Mouse (Mus musculus): ENCODE data around the gene Fzd7. TPM values are rescaled to one million over a fixed set of nuclear protein-coding genes. Genes with fewer than 3 reads are reported as not detected.

The Fzd7 gene
- polyA plus RNA-seq, 1 experiment from 2014 or later = 12.9 TPM

DNA sequence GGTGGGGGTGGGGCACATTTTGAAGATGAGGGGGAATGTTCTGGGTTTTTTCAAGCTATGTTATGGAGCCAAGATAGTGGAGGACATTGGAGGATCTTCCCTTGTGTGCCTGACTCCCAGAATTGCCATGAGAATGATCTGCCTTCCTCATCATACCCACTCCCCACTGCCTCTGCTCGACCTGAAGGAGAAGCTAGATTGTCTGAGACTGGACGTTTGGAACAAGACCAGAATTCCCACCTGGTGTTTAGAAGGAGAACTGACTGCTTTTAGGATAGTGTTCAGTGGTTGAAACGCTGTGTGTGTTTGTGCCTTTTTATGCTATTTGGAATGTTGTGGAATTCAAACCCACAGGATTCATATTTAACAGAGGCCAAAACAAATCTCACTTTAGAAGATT lies 42.5 kb downstream of the Fzd7 start:
- H3K4me1 ChIP-seq (replicated peaks; ENCODE audit: control insufficient read depth, insufficient read depth, low read length) = peaks cover 7% of the 10 kb centered on the region
- WGBS = 38% methylated on average over 3 of the region's 3 CpGs
- no peak overlapping the region for H3K27ac ChIP-seq (ENCODE audit: low read length)
- no peaks in the 10 kb centered on the region for H3K9me3 ChIP-seq (ENCODE audit: control insufficient read depth, low read length)
- no peaks in the 10 kb centered on the region for H3K27me3 ChIP-seq (ENCODE audit: control insufficient read depth, insufficient read depth, low read depth, low read length)
- ATAC-seq (ENCODE audit: low read depth) = no peak
- no peak overlapping the region for H3K9ac ChIP-seq (ENCODE audit: low read length)
- H3K36me3 ChIP-seq (ENCODE audit: control insufficient read depth, insufficient read depth, low read length) = no peaks in the 10 kb centered on the region
- no peak overlapping the region for H3K4me2 ChIP-seq (ENCODE audit: low read depth, low read length)
- H3K4me3 ChIP-seq (ENCODE audit: low read length) = no peak overlapping the region

DNA sequence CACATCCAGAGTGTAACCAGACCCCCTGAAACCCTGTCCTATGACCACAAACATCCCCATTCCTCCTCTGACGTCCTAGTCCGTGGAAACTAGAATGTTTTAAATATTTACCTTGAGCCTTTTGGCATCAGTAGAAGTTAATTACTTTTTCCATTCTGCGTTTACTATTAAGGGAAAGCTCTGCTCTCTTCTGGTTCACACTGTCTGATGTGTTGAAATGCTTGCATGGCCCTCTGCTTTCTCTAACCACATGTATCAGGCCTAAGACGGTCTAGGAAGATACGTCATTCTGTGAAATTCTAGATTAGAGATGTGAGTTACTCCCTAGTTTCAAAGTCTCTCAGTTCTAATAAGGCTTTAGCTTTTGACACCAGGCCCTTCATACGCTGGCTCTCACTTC lies 45.0 kb downstream of the Fzd7 start:
- no peak overlapping the region for H3K9ac ChIP-seq (ENCODE audit: low read length)
- peaks cover 5% of the 10 kb centered on the region for H3K4me1 ChIP-seq (replicated peaks; ENCODE audit: control insufficient read depth, insufficient read depth, low read length)
- H3K27ac ChIP-seq (ENCODE audit: low read length) = no peak overlapping the region
- H3K27me3 ChIP-seq (ENCODE audit: control insufficient read depth, insufficient read depth, low read depth, low read length) = no peaks in the 10 kb centered on the region
- no peak for ATAC-seq (ENCODE audit: low read depth)
- H3K4me3 ChIP-seq (ENCODE audit: low read length) = no peak overlapping the region
- no peak overlapping the region for H3K4me2 ChIP-seq (ENCODE audit: low read depth, low read length)
- no peaks in the 10 kb centered on the region for H3K36me3 ChIP-seq (ENCODE audit: control insufficient read depth, insufficient read depth, low read length)
- H3K9me3 ChIP-seq (ENCODE audit: control insufficient read depth, low read length) = no peaks in the 10 kb centered on the region
- 64% methylated on average over 6 of the region's 6 CpGs for WGBS

DNA sequence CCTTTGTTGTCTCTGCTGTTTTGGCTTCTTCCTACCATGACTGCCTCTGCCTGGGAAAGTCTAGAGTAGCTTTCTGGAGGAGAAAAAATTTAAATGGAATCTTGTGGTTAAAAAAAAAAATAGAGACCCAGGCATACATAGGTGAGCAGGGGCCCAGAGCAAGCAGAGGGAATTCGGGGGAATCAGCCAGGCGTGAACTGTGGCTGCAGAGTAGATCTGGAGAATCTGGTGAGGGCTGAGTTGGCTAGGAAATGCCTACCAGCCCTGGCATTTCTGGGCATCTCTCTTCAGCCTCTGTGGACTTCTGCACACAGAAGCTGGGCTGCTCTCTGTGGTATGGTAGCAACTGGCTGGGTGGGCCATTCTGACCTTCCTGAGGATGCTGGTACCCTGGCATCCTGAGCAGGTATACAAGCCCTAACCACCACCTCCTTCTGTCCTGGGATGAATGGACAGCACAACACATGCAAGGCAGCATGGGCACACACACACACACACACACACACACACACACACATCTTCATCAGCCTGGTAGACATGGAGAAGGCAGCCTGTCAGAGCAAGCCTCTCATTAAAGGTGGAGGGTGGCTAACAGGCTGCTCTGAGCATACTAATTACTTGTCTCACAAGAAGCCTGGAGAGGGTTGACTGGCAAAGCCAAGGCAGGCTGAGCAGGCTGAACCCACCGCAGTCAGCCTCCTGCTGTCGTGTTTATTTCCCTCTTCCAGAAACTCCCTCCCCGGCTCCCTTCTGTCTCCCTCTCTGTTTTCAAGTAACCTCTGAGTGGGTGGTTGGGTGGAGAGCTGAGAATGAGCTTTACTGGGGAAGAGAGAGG lies 53.0 kb downstream of the Fzd7 start:
- Histone ChIP-seq H3K27me3 (ENCODE audit: control insufficient read depth, insufficient read depth, low read depth, low read length) (no peaks in the 10 kb centered on the region), H3K4me1 (replicated peaks; ENCODE audit: control insufficient read depth, insufficient read depth, low read length) (peaks cover 10% of the 10 kb centered on the region), H3K4me2 (ENCODE audit: low read depth, low read length) (no peak overlapping the region), H3K9ac (ENCODE audit: low read length) (no peak overlapping the region), H3K27ac (ENCODE audit: low read length) (no peak overlapping the region), H3K4me3 (ENCODE audit: low read length) (no peak overlapping the region), H3K9me3 (ENCODE audit: control insufficient read depth, low read length) (no peaks in the 10 kb centered on the region), H3K36me3 (ENCODE audit: control insufficient read depth, insufficient read depth, low read length) (no peaks in the 10 kb centered on the region)
- ATAC-seq (ENCODE audit: low read depth) = no peak
- WGBS = 30% methylated on average over 5 of the region's 5 CpGs

Other genes with a start within 250 kb of the Fzd7 start
- gene Als2, start 245.2 kb upstream of the Fzd7 start, polyA plus RNA-seq (2015; fragmentation: Nextera tagmentation; extraction: Ambion mirVana) = 11.2 and 11.6 TPM in 2 replicates
- gene Cdk15, start 225.5 kb upstream of the Fzd7 start, polyA plus RNA-seq (2015; fragmentation: Nextera tagmentation; extraction: Ambion mirVana) = not detected in 2 replicates
- gene Gm973, start 33.8 kb downstream of the Fzd7 start, polyA plus RNA-seq (2015; fragmentation: Nextera tagmentation; extraction: Ambion mirVana) = 2.0 and 2.3 TPM in 2 replicates
- gene Sumo1, start 188.4 kb downstream of the Fzd7 start, polyA plus RNA-seq (2015; fragmentation: Nextera tagmentation; extraction: Ambion mirVana) = 366 and 371 TPM in 2 replicates
- gene Nop58, start 202.5 kb downstream of the Fzd7 start, polyA plus RNA-seq (2015; fragmentation: Nextera tagmentation; extraction: Ambion mirVana) = 188 and 207 TPM in 2 replicates

All from lung, embryonic 16.5 days (tissue).